Mouse (Mus musculus) cortical plate, adult 2 months (tissue): ENCODE data around the gene Bsnd. TPM values are rescaled to one million over a fixed set of nuclear protein-coding genes. Genes with fewer than 3 reads are reported as not detected.

Experiments
- H3K27ac ChIP-seq: fragments of 200-500 bp; 2 replicates; pipeline ENCODE4 v1.5.1; 2012; ENCODE audit warnings: low read length, control low read depth, inconsistent platforms; ENCODE audit not compliant: insufficient read depth
- H3K4me1 ChIP-seq: fragments of 200-500 bp; 2 replicates; pipeline ENCODE4 v1.6.1; 2011; ENCODE audit warnings: low read length; ENCODE audit not compliant: control insufficient read depth, insufficient read depth
- H3K4me3 ChIP-seq: fragments of 200-500 bp; 2 replicates; pipeline ENCODE4 v1.5.1; 2011; ENCODE audit warnings: mild to moderate bottlenecking, low read length, control low read depth; ENCODE audit not compliant: insufficient read depth
- CTCF ChIP-seq: fragments of 200-500 bp; IDR thresholded peaks from 2 replicates; pipeline ENCODE4 v1.5.1; 2011; ENCODE audit warnings: mild to moderate bottlenecking, control low read depth, low read length; ENCODE audit not compliant: insufficient read depth; ENCODE audit errors: extremely low read depth
- POLR2A ChIP-seq: fragments of 200-500 bp; IDR thresholded peaks from 2 replicates; pipeline ENCODE4 v1.6.1; 2011; ENCODE audit warnings: mild to moderate bottlenecking, low read length, control low read depth; ENCODE audit not compliant: insufficient read depth; ENCODE audit errors: extremely low read depth
- polyA plus RNA-seq: library from polyadenylated mRNA; depleted of rRNA; stranded (reverse); fragments of >200 nt; gene quantifications from 2 replicates; pipeline ENCODE4 v1.2.3, GENCODE M21; 2012

The Bsnd gene
- polyA plus RNA-seq, 1 experiment = not detected

DNA sequence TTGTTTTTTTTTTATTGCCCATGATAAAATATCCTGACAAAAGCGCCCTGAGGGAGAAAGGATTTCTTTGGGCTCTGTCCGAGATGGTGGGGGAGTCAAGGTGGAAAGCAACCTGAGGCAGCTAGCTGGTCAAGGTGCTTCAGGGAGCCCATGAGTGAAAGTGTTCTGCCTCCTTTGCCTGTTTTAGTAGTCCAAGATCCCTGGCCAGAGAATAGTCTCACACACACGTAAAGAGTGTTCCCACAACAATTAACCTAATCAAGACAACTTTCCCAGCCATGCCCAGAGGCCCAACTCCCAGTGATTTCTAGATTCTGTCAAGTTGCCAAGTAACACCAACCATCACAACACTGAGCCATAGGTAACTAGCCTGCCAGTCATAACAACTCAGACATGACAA is 30.5 kb upstream of the Bsnd start:
- Histone ChIP-seq H3K4me1 (no peaks in the 10 kb centered on the region), H3K27ac (no peak overlapping the region), H3K4me3 (no peak overlapping the region)
- TF ChIP-seq CTCF (no peak), POLR2A (no peak)

- Histone ChIP-seq H3K27ac (no peak overlapping the region), H3K4me3 (no peak overlapping the region), H3K4me1 (no peaks in the 10 kb centered on the region)
- TF ChIP-seq POLR2A = no peak
- no peak for TF ChIP-seq CTCF
Measured at GRCm38 (mm10) chr4:106514606-106515005, 22.5 kb upstream of the Bsnd start.

- no peak overlapping the region for H3K4me3 ChIP-seq
- no peaks in the 10 kb centered on the region for H3K4me1 ChIP-seq
- H3K27ac ChIP-seq = no peak overlapping the region
- TF ChIP-seq CTCF (no peak), POLR2A (no peak)
Measured at GRCm38 (mm10) chr4:106509888-106510287, 17.8 kb upstream of the Bsnd start.

DNA sequence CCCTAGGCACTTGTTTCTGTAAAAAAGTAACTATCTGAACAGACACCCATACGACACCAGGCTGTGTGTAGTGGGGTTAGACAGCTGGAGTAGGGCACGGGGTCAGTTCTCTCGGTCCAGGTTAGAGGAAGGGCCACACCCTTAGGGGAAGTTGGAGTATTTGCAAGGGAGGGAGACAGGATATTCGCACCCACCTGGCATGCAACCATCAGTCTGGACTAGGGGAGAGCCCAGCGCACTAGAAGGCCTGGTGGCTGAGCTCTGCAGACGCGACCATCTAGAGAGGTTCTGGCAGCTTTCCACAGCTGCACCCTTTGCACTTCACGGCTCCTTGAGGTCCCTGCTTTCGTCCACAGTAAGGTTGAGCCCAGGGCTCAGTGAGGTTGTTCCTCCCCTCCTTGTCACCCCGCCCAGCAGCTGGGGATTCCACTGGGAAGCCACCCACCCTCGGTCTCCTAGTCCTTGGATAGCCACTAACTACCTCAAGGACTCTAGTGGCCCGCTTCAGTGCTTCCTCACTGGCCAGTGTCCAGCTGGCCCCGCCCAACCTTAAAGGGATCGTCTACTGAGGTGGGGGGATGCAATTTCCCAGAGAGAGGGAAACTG is 13.5 kb upstream of the Bsnd start:
- Histone ChIP-seq H3K4me3 (no peak overlapping the region), H3K27ac (no peak overlapping the region), H3K4me1 (no peaks in the 10 kb centered on the region; the same call in 1 of the 2 replicates)
- no peak for TF ChIP-seq CTCF
- no peak for TF ChIP-seq POLR2A

GRCm38 (mm10) chr4:106503578-106503977 is 11.5 kb upstream of the Bsnd start:
- Histone ChIP-seq H3K27ac (no peak overlapping the region), H3K4me3 (no peak overlapping the region), H3K4me1 (peaks cover 8% of the 10 kb centered on the region)
- TF ChIP-seq POLR2A (no peak), CTCF (no peak)

DNA sequence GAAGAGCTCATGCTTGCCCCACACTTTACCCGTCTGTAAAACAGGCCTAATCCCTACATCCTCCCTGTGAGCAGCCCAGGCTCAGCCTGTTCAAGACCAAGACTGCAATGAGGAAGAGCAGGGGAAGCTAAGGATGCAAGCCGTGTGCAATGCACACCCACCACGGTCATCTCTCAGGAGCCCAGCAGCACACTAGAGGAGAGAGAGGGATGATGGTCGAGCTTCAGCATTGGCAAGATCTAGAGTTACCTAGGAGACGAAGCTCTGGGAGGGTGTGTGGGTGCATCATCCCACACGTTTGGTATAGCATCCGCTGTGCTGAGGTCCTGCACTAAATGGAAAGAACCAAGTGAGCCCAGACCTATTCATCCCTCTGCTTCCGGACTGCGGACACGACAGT is 8.0 kb upstream of the Bsnd start:
- peak overlapping the region; percentile 1; the same call in 1 of the 2 replicates for H3K27ac ChIP-seq
- peaks cover 9% of the 10 kb centered on the region for H3K4me1 ChIP-seq
- peak; percentile 50; the same call in 1 of the 2 replicates for TF ChIP-seq POLR2A
- no peak for TF ChIP-seq CTCF

GRCm38 (mm10) chr4:106498471-106498844 is 6.4 kb upstream of the Bsnd start:
- Histone ChIP-seq H3K4me1 (peaks cover 9% of the 10 kb centered on the region), H3K27ac (no peak overlapping the region), H3K4me3 (no peak overlapping the region)
- TF ChIP-seq POLR2A (no peak), CTCF (no peak)

More for the DNA sequence above, 8.0 kb upstream of the Bsnd start:
- no peak overlapping the region for H3K4me3 ChIP-seq

GRCm38 (mm10) chr4:106497776-106498470 is 5.8 kb upstream of the Bsnd start:
- no peak for TF ChIP-seq CTCF
- TF ChIP-seq POLR2A = no peak
- Histone ChIP-seq H3K4me3 (no peak overlapping the region), H3K4me1 (peaks cover 9% of the 10 kb centered on the region), H3K27ac (no peak overlapping the region)

GRCm38 (mm10) chr4:106496833-106497232 is 4.8 kb upstream of the Bsnd start:
- Histone ChIP-seq H3K4me3 (no peak overlapping the region), H3K27ac (no peak overlapping the region), H3K4me1 (peaks cover 9% of the 10 kb centered on the region)
- TF ChIP-seq POLR2A = no peak
- no peak for TF ChIP-seq CTCF

DNA sequence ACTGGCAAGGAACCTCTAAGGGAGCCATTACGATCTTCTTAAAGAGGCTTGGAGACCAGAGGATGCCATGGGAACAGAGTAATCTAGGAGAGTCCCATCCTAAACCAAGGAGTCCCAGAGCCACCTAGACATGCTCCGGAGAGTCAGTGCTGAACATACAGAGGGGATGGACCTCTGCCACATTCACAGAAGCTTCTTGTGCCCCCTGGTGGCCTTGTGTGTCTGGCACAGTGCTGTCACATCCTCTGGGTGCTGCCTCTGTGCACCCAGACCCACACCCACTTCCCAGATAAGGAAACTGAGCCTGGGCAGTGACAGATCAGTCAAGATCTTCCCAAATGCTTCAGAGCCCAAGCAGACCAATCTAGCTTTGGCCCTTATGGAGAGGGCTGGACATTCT is 1.6 kb upstream of the Bsnd start:
- Histone ChIP-seq H3K27ac (no peak overlapping the region), H3K4me1 (peaks cover 2% of the 10 kb centered on the region), H3K4me3 (no peak overlapping the region)
- TF ChIP-seq POLR2A = no peak
- TF ChIP-seq CTCF = peak; percentile 13; the same call in 1 of the 2 replicates

DNA sequence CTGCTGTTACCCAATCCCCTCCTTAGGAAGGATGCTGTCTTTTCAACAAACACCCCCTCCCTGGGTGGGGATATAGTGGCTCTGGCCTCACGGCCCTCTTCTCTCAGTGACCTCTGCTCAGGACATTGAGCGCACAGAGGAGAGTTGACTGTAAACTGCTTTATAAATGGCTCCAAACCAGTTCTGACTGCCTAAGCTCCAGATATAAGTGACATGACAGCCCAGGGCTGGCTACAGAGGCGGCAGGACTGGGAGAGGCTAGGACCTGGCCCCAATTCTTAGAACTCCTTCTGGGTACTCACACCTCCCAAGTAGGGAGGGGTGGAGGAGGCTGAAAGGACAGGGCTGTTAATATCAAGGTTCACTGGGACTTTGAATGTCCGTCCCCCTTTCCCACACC is 1.5 kb downstream of the Bsnd start:
- Histone ChIP-seq H3K27ac (no peak overlapping the region), H3K4me3 (no peak overlapping the region), H3K4me1 (no peaks in the 10 kb centered on the region)
- TF ChIP-seq POLR2A = no peak
- TF ChIP-seq CTCF = no peak
